Mouse (Mus musculus): ENCODE measurements at regions not wholly inside any gene's neighbourhood (a gene's known extent, or its start where the extent isn't known, plus 50 kb on each side); places are given as distances from the start of the nearest gene placed in this dataset.

DNA sequence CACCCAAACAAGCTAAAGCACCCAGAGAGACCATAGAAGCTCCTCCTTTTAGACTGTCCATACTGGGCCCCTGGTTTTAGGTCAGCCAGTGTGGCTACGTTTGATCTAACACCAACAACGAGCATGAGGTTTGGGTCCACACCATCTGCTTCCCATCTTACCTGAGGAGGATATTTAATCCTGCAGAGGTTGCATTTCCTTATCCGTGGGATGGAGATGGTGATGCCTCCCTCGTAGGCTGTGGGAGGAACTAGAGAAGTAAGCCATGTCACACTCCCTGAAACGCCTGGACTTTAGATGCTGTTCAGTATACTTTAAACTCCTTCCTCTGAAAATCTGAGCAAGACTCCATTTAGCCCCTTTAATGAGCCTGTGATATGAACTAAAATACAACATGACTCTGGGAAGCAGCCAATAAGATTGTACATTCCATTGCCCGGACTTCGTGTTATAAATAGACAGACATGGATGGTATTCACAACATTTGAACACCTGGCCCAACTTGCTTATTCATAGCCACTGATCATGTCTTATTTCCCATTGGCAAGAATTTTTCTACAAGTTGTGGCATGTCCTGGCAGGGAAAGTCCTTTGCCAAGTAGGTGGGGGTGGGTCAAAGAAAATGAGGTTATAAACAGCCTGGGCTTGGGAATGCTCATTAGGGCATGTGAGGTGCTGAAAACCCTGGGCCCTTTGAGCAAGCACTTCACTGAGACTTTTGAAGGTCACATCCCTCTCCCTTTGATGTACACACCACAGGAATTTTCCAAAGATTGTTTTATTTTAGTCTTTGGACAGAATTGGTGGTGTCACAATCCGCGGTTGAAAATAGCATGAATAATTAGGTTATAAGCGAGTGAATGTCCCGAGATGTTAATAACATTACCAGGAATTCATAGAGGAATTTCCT lies 89.7 kb upstream of the Pgrmc2 start:
- 80% methylated on average over 11 of the region's 11 CpGs for WGBS
- Histone ChIP-seq H3K4me2 (no peak overlapping the region), H3K36me3 (ENCODE audit: poor library complexity, severe bottlenecking) (no peaks in the 10 kb centered on the region), H3K27ac (no peak overlapping the region), H3K27me3 (no peaks in the 10 kb centered on the region), H3K9me3 (replicated peaks) (no peaks in the 10 kb centered on the region), H3K9ac (no peak overlapping the region), H3K4me1 (no peaks in the 10 kb centered on the region), H3K4me3 (no peak overlapping the region)
- ATAC-seq, result no peak

- no peak for ATAC-seq
- Histone ChIP-seq H3K9ac (no peak overlapping the region), H3K4me2 (no peak overlapping the region), H3K4me3 (no peak overlapping the region), H3K4me1 (no peaks in the 10 kb centered on the region), H3K27me3 (no peaks in the 10 kb centered on the region), H3K9me3 (replicated peaks) (no peaks in the 10 kb centered on the region), H3K27ac (no peak overlapping the region), H3K36me3 (ENCODE audit: poor library complexity, severe bottlenecking) (no peaks in the 10 kb centered on the region)
- WGBS, result 93% methylated on average over 4 of the region's 4 CpGs
Measured at GRCm38 (mm10) chr3:41171772-41172171, 88.9 kb upstream of the Pgrmc2 start.

GRCm38 (mm10) chr3:41171310-41171709 lies 88.5 kb upstream of the Pgrmc2 start:
- Histone ChIP-seq H3K36me3 (ENCODE audit: poor library complexity, severe bottlenecking) (no peaks in the 10 kb centered on the region), H3K9me3 (replicated peaks) (no peaks in the 10 kb centered on the region), H3K4me3 (no peak overlapping the region), H3K4me1 (no peaks in the 10 kb centered on the region), H3K27me3 (no peaks in the 10 kb centered on the region), H3K9ac (no peak overlapping the region), H3K4me2 (no peak overlapping the region), H3K27ac (no peak overlapping the region)
- ATAC-seq, result no peak
- 69% methylated on average over 4 of the region's 4 CpGs for WGBS

DNA sequence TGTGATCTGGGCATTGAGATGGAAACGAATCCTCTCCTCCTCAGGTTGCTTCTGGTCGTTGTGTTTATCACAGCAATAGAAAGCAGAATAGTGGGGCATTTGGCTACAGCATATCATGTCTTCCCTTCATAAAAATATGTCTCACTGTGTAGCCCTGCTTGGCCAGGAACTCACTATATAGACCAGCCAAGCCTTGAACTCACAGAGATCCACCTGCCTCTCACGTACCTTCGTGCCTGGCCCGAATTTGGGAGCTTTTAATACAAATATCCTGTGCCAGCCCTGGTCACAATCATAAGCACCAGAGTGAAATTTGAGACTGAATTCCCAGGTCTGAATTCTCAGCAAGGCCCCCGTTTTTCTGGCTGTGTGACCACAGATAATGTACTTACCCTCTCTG lies 87.7 kb upstream of the Pgrmc2 start:
- no peaks in the 10 kb centered on the region for H3K36me3 ChIP-seq (ENCODE audit: poor library complexity, severe bottlenecking)
- H3K4me3 ChIP-seq, result no peak overlapping the region
- WGBS, result 76% methylated on average over 6 of the region's 6 CpGs
- no peak for ATAC-seq
- no peak overlapping the region for H3K4me2 ChIP-seq
- no peak overlapping the region for H3K27ac ChIP-seq
- no peaks in the 10 kb centered on the region for H3K4me1 ChIP-seq
- no peaks in the 10 kb centered on the region for H3K9me3 ChIP-seq (replicated peaks)
- no peak overlapping the region for H3K9ac ChIP-seq
- no peaks in the 10 kb centered on the region for H3K27me3 ChIP-seq

GRCm38 (mm10) chr3:41169430-41169829 lies 86.6 kb upstream of the Pgrmc2 start:
- no peaks in the 10 kb centered on the region for H3K4me1 ChIP-seq
- H3K4me3 ChIP-seq, result no peak overlapping the region
- H3K9ac ChIP-seq, result no peak overlapping the region
- no peak for ATAC-seq
- WGBS, result 85% methylated on average over 10 of the region's 10 CpGs
- H3K27me3 ChIP-seq, result no peaks in the 10 kb centered on the region
- H3K27ac ChIP-seq, result no peak overlapping the region
- H3K4me2 ChIP-seq, result no peak overlapping the region
- H3K9me3 ChIP-seq (replicated peaks), result no peaks in the 10 kb centered on the region
- H3K36me3 ChIP-seq (ENCODE audit: poor library complexity, severe bottlenecking), result no peaks in the 10 kb centered on the region

- H3K27ac ChIP-seq, result no peak overlapping the region
- WGBS, result 89% methylated on average over 11 of the region's 11 CpGs
Measured at GRCm38 (mm10) chr3:41168181-41168967, 85.5 kb upstream of the Pgrmc2 start.

DNA sequence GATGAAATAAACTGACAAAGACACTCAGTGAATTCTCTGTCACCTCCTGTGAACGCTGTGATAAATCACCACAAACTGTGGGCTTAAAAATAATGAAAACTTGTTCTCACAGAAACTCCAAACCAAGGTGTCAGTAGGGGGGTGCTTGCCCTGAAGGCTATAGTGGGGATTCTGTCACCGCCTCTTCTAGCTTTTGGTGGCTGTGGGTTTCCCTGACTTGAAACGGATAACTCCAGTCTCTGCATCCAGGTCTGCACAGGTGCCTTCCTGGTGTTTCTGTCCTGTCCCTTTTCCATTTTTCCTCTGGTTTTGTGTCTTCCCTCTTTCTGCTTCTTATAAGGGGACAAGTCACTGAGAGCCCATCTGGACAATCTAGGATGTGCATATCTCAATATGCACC lies 84.6 kb upstream of the Pgrmc2 start:
- no peaks in the 10 kb centered on the region for H3K27me3 ChIP-seq
- H3K27ac ChIP-seq, result no peak overlapping the region
- WGBS, result 89% methylated on average over 3 of the region's 3 CpGs
- H3K9me3 ChIP-seq (replicated peaks), result no peaks in the 10 kb centered on the region
- H3K4me2 ChIP-seq, result no peak overlapping the region
- H3K4me3 ChIP-seq, result no peak overlapping the region
- no peaks in the 10 kb centered on the region for H3K36me3 ChIP-seq (ENCODE audit: poor library complexity, severe bottlenecking)
- ATAC-seq, result no peak
- H3K4me1 ChIP-seq, result no peaks in the 10 kb centered on the region
- no peak overlapping the region for H3K9ac ChIP-seq

More at GRCm38 (mm10) chr3:41168181-41168967, 85.5 kb upstream of the Pgrmc2 start:
- no peak overlapping the region for H3K9ac ChIP-seq
- H3K36me3 ChIP-seq (ENCODE audit: poor library complexity, severe bottlenecking), result no peaks in the 10 kb centered on the region
- no peaks in the 10 kb centered on the region for H3K27me3 ChIP-seq
- no peaks in the 10 kb centered on the region for H3K4me1 ChIP-seq
- no peak overlapping the region for H3K4me3 ChIP-seq
- H3K9me3 ChIP-seq (replicated peaks), result no peaks in the 10 kb centered on the region
- no peak overlapping the region for H3K4me2 ChIP-seq
- ATAC-seq, result no peak

GRCm38 (mm10) chr3:41164736-41165135 lies 81.9 kb upstream of the Pgrmc2 start:
- H3K9me3 ChIP-seq (replicated peaks), result no peaks in the 10 kb centered on the region
- no peaks in the 10 kb centered on the region for H3K27me3 ChIP-seq
- no peak overlapping the region for H3K27ac ChIP-seq
- ATAC-seq, result no peak
- H3K4me1 ChIP-seq, result no peaks in the 10 kb centered on the region
- H3K4me2 ChIP-seq, result no peak overlapping the region
- 87% methylated on average over 7 of the region's 7 CpGs for WGBS
- no peaks in the 10 kb centered on the region for H3K36me3 ChIP-seq (ENCODE audit: poor library complexity, severe bottlenecking)
- no peak overlapping the region for H3K4me3 ChIP-seq
- no peak overlapping the region for H3K9ac ChIP-seq

- Histone ChIP-seq H3K27me3 (no peaks in the 10 kb centered on the region), H3K4me3 (no peak overlapping the region), H3K9ac (no peak overlapping the region), H3K9me3 (replicated peaks) (no peaks in the 10 kb centered on the region), H3K36me3 (ENCODE audit: poor library complexity, severe bottlenecking) (no peaks in the 10 kb centered on the region), H3K4me1 (no peaks in the 10 kb centered on the region), H3K4me2 (no peak overlapping the region), H3K27ac (no peak overlapping the region)
- no peak for ATAC-seq
- WGBS, result 93% methylated on average over 3 of the region's 3 CpGs
Measured at GRCm38 (mm10) chr3:41163767-41164166, 80.9 kb upstream of the Pgrmc2 start.

DNA sequence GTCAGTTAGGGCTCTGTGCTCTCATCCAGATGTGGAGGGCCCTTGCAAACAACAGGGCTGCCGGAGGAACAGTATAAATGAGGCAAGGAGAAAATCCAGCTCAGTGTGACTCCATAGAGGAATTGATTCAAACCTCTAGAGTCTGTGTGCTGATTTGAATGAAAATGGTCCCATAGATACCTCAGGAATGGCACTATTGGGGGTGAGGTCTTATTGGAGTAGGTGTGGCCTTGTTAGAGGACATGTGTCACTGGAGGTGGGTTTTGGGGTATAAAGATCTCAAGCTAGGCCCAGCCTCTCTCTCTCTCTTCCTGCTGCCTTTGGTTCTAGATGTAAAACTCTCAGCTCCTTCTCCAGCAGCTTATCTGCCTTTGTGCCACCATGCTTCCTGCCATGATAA lies 79.7 kb upstream of the Pgrmc2 start:
- no peak for ATAC-seq
- no peaks in the 10 kb centered on the region for H3K4me1 ChIP-seq
- H3K9me3 ChIP-seq (replicated peaks), result no peaks in the 10 kb centered on the region
- WGBS, result 84% methylated on average over 1 of the region's 1 CpGs
- no peaks in the 10 kb centered on the region for H3K27me3 ChIP-seq
- H3K27ac ChIP-seq, result no peak overlapping the region
- no peak overlapping the region for H3K4me3 ChIP-seq
- no peak overlapping the region for H3K9ac ChIP-seq
- no peak overlapping the region for H3K4me2 ChIP-seq
- no peaks in the 10 kb centered on the region for H3K36me3 ChIP-seq (ENCODE audit: poor library complexity, severe bottlenecking)

- no peak for ATAC-seq
- no peaks in the 10 kb centered on the region for H3K9me3 ChIP-seq (replicated peaks)
- H3K27me3 ChIP-seq, result no peaks in the 10 kb centered on the region
- no peak overlapping the region for H3K27ac ChIP-seq
- H3K4me1 ChIP-seq, result no peaks in the 10 kb centered on the region
- H3K4me3 ChIP-seq, result no peak overlapping the region
- H3K4me2 ChIP-seq, result no peak overlapping the region
- H3K9ac ChIP-seq, result no peak overlapping the region
- no peaks in the 10 kb centered on the region for H3K36me3 ChIP-seq (ENCODE audit: poor library complexity, severe bottlenecking)
Measured at GRCm38 (mm10) chr3:41160648-41161047, 77.8 kb upstream of the Pgrmc2 start.

GRCm38 (mm10) chr3:41158314-41158973 lies 75.6 kb upstream of the Pgrmc2 start:
- peak; percentile 71; the same call in 1 of the 2 replicates for ATAC-seq
- no peak overlapping the region for H3K9ac ChIP-seq
- H3K27ac ChIP-seq, result no peak overlapping the region
- H3K4me2 ChIP-seq, result no peak overlapping the region
- H3K27me3 ChIP-seq, result no peaks in the 10 kb centered on the region
- H3K4me3 ChIP-seq, result no peak overlapping the region
- 84% methylated on average over 12 of the region's 12 CpGs for WGBS
- H3K36me3 ChIP-seq (ENCODE audit: poor library complexity, severe bottlenecking), result no peaks in the 10 kb centered on the region
- no peaks in the 10 kb centered on the region for H3K4me1 ChIP-seq
- H3K9me3 ChIP-seq (replicated peaks), result no peaks in the 10 kb centered on the region

Measured in forebrain, embryonic 13.5 days (tissue).